ENCODE assay signal across 13 mouse cellular contexts in the genomic region with DNA sequence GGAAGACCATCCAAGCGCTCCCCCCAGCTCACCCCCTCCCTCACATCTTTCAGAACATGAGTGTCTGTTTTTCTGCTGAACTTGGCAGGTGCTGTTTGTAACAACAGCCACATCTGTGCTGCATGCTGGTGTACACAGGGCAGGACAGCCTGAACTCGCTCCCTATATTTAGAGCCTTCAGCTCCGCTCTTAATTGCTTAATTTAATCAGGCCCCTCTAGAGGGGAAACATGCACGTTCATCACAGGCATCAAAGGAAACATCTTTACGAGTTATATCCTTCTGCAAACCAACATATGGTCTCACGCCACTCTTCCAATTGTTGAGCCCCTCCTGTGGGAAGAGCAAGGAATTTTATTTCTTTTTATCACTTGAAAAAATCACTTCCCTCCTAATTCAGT. TPM values are rescaled to one million over a fixed set of nuclear protein-coding genes. Genes with fewer than 3 reads are reported as not detected.
DNase-seq lines count a peak whose midpoint lies in the region; ATAC-seq and TF ChIP-seq lines count a peak whose summit lies in the region.
"Had no signal": no experiment of that assay in that cellular context is flagged by ENCODE, and none has a peak within 500 bp of the region (broad histone marks: within the 10 kb centered on the region; RNA-seq: fewer than 3 reads in every experiment).

No protein-coding gene starts in this region.

- H3K4me2 ChIP-seq in kidney, embryonic 14.5 days (replicated peaks; ENCODE audit: low read depth, low read length): no peak overlapping the region

- WGBS in kidney, embryonic 14.5 days: 32% methylated on average over 6 of the region's 6 CpGs
- 47% methylated on average over 6 of the region's 6 CpGs for WGBS in embryonic facial prominence, embryonic 10.5 days

- peak; percentile 78 for ATAC-seq in kidney, embryonic 14.5 days (ENCODE audit: low FRiP score, low TSS enrichment)
- ATAC-seq in megakaryocyte, adult 5-6 weeks (ENCODE audit: poor library complexity, severe bottlenecking): no peak

- no peaks in the 10 kb centered on the region for H3K36me3 ChIP-seq in kidney, embryonic 14.5 days (ENCODE audit: control insufficient read depth, insufficient read depth, low read length)
- H3K36me3 ChIP-seq in embryonic facial prominence, embryonic 10.5 days (replicated peaks): peaks cover 14% of the 10 kb centered on the region

- H3K27me3 ChIP-seq in kidney, embryonic 14.5 days (ENCODE audit: control insufficient read depth, insufficient read depth, low read length): no peaks in the 10 kb centered on the region
- H3K27me3 ChIP-seq in embryonic facial prominence, embryonic 10.5 days (replicated peaks; ENCODE audit: low read depth, poor library complexity, severe bottlenecking): no peaks in the 10 kb centered on the region

- H3K9me3 ChIP-seq in kidney, embryonic 14.5 days (ENCODE audit: control insufficient read depth, low read length): no peaks in the 10 kb centered on the region
- H3K9me3 ChIP-seq in embryonic facial prominence, embryonic 10.5 days: no peaks in the 10 kb centered on the region

- DNase-seq in kidney, adult 18-20 months: no peak
- peak; percentile 68 for DNase-seq in brain, embryonic 14.5 days (ENCODE audit: low read depth)
- DNase-seq in embryonic facial prominence, embryonic 10.5 days (ENCODE audit: low spot score): peak; percentile 32
- peak; percentile 69 for DNase-seq in hindlimb bud, embryonic 11.5 days (ENCODE audit: extremely low spot score, low read depth, low spot score)
- DNase-seq in urinary bladder, postnatal 36 days (ENCODE audit: low spot score in 2 of 2): no peak
- DNase-seq in layer of hippocampus, adult 11-12 months (ENCODE audit: low spot score): no peak
- DNase-seq: adrenal gland, postnatal 10 days; cerebellum, postnatal 25 days; gastrocnemius, postnatal 25 days; spleen, adult 18-20 months had no signal

- H3K4me3 ChIP-seq in kidney, embryonic 14.5 days (ENCODE audit: low read length): no peak overlapping the region
- H3K4me3 ChIP-seq in embryonic facial prominence, embryonic 10.5 days: no peak overlapping the region

- H3K9ac ChIP-seq in kidney, embryonic 14.5 days (ENCODE audit: low read depth, low read length): no peak overlapping the region

- TF ChIP-seq POLR2A in brain, embryonic 14.5 days (IDR thresholded peaks at IDR 0.05; ENCODE audit: borderline replicate concordance, extremely low read depth, insufficient read depth, insufficient read length, poor library complexity, severe bottlenecking): no peak

- no peak for TF ChIP-seq CTCF in brain, embryonic 14.5 days (IDR thresholded peaks at IDR 0.05; ENCODE audit: borderline replicate concordance, extremely low read depth, insufficient read depth, insufficient read length)

- peak overlapping the region; percentile 51; the same call in 1 of the 2 replicates for H3K27ac ChIP-seq in kidney, embryonic 14.5 days (ENCODE audit: low read depth, low read length)
- no peak overlapping the region for H3K27ac ChIP-seq in embryonic facial prominence, embryonic 10.5 days (replicated peaks)
- H3K27ac ChIP-seq: macrophage had no signal

- peaks cover 17% of the 10 kb centered on the region for H3K4me1 ChIP-seq in kidney, embryonic 14.5 days (ENCODE audit: control insufficient read depth, insufficient read depth, low read length)
- H3K4me1 ChIP-seq in embryonic facial prominence, embryonic 10.5 days: peaks cover 72% of the 10 kb centered on the region

RNA-seq across cellular contexts. Expression of gene Smad1, which starts 17.5 kb away (rescaled TPM):
- 34.5 and 50.3 TPM in 2 replicates for polyA plus RNA-seq in kidney, embryonic 14.5 days (2014; fragmentation: Nextera tagmentation; extraction: Ambion mirVana)
- 58.1 and 69.3 TPM in 2 replicates for polyA plus RNA-seq in brain, embryonic 14.5 days (2012; rRNA removed)
- 41.5 and 42.8 TPM in 2 replicates for polyA plus RNA-seq in embryonic facial prominence, embryonic 10.5 days (2016; fragmentation: Nextera tagmentation; extraction: Ambion mirVana)
- 14.3 and 17.1 TPM in 2 replicates for total RNA-seq in megakaryocyte, adult 5-6 weeks (2015)
- 14.1 and 21.6 TPM in 2 replicates for total RNA-seq in megakaryocyte, adult 5-6 weeks (2017)

Comparison
In these comparisons a context has a peak if more than half of its experiments do, and no peak if none do; other contexts are left out.
1. DNase-seq: peak in brain, embryonic 14.5 days (single experiment), embryonic facial prominence, embryonic 10.5 days (single experiment) and hindlimb bud, embryonic 11.5 days (single experiment); none in kidney, adult 18-20 months (single experiment), urinary bladder, postnatal 36 days (0 of 2) and layer of hippocampus, adult 11-12 months (single experiment).